Mouse (Mus musculus) heart, adult 11 months (tissue): ENCODE results near the gene Rtn1.

Experiments used
- DNase-seq: peaks from one replicate; pipeline ENCODE4 v3.0.0; 2022

Gene Rtn1

DNA sequence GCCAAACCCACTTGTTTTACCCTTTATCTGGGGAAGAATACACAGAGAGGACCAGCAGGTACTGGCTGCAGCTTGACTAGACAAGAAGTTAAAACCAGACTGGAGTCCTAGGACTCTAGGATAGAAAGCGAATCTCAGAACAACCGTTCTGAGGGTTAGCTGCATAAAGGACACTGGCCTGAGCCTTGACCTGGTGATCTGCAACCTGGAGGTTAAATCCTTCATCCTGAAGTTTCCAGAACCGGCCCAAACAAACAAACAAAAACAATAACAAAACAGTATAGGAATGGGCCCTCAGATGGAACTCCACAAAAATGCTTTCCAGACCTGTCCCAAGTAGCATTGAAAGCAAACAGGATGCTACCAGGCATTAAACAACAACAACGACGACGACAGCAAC is at the start of gene Rtn1:
Rtn1 (minus strand) TSS at position 101 of the 400 bp plus-strand sequence.
- peak; percentile 65 for DNase-seq

DNA sequence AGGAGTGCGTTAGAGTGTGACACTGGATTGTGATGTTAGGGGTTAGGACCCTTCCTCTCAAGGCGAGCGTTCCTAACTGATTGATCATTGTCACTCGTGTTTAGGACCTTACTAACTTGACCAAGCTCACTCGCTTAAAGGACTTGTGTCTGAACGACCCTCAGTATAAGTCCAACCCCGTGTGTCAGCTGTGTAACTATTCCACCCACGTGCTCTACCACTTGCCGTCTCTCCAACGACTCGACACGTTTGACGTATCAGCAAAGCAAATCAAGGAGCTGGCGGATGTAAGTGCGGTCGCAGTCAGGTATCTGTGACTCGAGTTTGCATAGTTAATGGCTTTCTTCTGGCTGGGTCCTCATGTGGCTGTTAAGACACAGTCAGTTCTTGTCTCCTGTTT is 45.1 kb upstream of the Rtn1 start:
- DNase-seq = peak; percentile 63

DNA sequence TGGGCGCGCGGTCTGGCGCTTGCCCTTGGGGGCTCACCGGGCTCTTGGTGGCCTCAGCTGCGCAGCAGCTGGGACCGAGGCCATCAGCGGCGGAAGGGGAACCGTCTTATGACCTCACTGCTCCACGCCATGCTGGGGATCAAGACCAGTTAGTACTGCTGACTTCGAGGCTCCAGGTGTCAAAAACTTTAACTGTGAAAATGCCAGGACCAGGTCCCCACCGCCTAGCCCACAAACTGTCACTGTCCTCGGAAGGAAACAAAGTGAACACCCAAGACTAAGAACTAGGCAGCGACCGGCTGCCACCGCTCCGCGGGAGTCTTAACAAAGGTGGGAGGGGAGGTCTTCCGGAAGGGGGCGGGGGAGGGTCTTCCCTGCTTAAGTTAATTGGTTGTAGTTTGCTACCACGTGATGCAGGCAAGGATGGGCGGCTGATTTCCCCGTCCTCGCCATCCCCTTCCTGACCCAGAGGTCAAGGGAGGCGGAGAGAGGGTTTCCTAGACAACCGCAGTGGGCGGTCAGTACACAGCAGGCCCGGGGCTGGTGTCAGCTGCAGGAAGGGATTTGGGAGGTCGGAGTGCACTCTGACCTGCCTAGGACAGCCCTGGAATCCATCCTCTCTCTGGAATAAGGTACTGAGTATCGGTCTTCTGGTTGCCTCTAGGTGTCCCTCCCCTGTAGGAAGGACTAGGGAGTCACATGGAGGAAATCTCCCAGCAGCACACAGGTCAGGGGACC is 33.2 kb upstream of the Rtn1 start, which contains the start of gene Lrrc9:
Lrrc9 (plus strand) TSS at position 28 of the 738 bp plus-strand sequence.
- peak; percentile 99 for DNase-seq

DNA sequence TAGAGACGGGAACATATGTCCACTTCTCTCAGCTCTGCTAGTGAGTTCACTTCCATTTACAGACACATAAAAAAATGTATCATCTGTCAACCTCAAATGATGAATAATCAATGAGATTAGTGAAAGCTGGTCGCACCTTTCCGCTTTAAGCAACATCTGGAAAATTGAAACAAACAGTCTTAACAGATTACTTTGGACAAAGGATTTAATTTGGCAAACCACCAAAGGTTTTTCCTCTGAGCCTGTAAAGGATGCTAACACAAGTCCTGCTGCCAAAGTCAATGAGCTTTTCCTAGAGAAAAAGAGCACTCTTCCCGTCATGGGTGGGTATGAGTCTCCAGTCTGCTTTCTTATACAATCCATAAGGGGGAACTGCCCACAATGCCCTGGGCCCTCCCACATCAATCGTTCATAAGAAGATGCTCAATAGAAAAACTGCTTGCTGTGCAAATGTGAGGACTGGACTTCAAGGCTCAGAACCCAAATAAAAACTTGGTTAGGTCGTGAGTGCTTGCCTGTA is 30.2 kb upstream of the Rtn1 start:
- DNase-seq = peak; percentile 93

GRCm38 (mm10) chr12:72437676-72438341 is 29.0 kb upstream of the Rtn1 start:
- peak; percentile 35 for DNase-seq

- peak; percentile 87 for DNase-seq
These were observed 24.5 kb upstream of the Rtn1 start for GRCm38 (mm10) chr12:72433241-72433865.

- DNase-seq = no peak
These were observed 23.4 kb upstream of the Rtn1 start for GRCm38 (mm10) chr12:72432209-72432608.

DNA sequence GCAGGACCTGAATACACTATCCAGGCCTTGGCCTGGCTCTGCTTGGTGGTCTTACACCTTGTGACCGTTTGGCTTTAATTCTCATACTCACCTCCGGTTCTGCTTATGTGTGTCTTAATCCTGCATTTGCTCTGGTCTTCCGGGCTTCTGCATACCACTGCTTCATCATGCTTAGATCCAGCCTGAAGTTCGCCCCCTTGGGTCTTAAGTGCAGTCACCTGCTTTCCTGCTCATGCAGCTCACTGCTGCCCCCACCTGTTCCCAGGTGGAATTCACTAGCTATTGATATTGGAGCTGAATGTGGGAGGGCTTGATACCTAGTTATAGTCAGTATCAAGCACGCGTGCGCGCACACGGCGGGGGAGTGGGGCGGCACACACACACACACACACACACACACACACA is 18.9 kb upstream of the Rtn1 start:
- DNase-seq = peak; percentile 91

GRCm38 (mm10) chr12:72422681-72423080 is 13.8 kb upstream of the Rtn1 start:
- DNase-seq = no peak

- no peak for DNase-seq
These were observed 8.9 kb upstream of the Rtn1 start for GRCm38 (mm10) chr12:72417762-72418161.

DNA sequence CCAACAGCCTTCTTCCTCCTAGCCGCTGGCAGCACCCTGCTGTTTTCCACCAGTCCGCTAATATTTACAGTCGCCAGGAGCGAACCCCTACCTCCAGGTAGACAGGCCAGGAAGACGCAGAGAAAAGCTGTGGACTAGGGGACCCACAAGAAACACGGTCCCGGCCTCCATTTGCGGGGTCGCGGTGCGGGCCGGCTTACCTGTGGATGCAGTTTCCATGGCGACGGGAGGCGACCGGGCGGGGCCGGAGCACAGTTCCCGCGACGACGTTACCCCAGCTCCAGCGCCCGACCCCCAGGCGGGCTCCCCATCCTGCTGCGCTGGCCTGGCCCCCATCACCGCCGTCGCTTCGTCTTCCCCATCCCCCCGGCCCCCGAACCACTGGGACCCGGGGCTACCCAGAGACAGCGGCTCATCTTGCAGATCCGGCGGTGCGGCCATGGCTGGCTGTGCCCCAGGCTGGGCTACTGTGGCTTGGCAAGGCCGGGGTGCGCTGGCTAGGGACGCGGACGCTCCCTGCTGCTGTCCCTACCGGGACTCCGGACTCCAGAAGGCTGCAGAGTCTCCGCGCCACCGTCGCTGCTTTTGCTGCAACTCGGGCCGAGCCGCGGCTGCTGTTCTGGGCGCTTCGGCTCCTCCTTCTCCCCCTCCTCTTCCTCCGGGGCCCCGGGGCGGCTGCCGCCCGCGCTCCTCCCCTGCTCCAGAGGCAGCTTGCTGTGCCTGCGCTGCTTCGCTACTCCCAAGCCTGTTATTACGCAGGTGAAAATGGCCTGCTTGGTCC is 553 bp downstream of the Rtn1 start:
- DNase-seq = peak; percentile 96

DNA sequence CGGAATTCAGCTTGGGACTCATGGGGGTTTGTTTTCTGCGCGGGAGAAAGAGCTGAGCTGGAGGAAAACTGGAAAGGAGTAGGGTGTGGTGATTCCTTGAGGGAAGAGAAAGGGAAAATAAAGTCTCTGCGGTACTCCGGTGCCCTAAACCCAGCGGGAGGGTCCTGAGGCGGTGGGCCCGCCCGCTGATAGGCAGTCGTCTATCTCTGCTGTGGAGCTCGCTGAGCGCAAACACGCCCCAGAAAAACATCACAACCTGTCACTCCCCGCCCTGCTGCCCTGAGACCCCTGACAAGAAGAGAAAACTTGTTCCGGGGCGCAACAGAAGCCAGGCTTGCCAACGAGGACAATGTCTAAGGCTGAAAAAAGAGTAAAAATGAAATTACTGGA is 1.1 kb downstream of the Rtn1 start:
- DNase-seq = peak; percentile 87

- peak; percentile 87 for DNase-seq
These were observed 1.7 kb downstream of the Rtn1 start for GRCm38 (mm10) chr12:72407146-72407545.

GRCm38 (mm10) chr12:72405031-72405430 is 3.8 kb downstream of the Rtn1 start:
- DNase-seq = peak; percentile 16

- peak; percentile 66 for DNase-seq
These were observed 15.6 kb downstream of the Rtn1 start for GRCm38 (mm10) chr12:72393046-72393805.

DNA sequence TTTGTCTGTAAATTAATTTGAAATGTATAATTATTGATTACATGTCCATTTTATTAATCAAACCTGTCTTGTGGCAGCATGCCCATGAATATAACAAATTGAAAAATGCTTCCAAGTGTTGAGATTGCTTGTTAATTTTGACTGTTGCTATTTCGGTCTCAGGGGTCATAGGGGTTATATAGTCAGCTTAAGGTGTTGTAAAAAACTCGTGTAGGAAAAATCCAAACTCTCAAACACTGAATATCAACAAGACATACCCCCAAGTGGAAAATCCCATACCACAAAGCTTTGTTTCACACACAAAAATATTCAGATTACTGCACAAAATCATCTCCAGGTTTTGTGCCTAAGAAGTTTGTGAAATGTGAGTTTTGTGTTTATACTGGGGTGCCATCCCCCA is 18.5 kb downstream of the Rtn1 start:
- peak; percentile 11 for DNase-seq

DNA sequence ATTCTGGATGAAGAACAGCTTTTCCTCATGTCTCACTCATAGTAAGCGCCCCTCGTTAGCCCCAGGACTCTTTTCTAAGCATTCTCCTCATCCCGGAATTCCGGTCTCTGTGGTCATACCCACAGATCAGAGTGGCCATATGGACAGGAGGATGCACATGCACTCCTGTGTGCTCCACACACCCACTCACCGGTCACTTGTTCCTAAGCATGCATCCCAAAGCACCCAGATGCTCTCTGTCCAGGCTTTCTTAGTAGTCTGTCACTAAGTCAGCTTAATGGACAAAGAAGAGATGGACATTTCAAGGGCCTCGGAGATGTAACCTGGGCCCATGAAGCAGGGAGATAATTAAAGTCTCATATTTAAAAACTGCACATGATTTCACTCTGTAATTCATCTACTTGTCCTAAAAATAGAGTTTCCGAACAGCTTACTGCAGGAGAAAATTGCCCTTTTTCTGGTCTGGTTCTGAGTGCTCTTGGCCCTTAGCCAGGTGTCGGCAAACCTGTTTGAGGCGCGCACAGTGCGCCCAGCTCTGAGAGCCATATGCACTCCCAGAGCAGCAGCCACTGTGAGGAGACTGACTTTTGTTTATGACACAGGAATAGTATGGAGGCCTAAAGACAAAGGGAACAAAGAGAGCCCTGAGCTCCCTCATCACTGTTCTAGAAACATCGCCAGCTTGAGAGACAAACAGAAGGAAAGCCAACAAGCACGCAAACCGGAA is 19.3 kb downstream of the Rtn1 start:
- DNase-seq = peak; percentile 56

GRCm38 (mm10) chr12:72388835-72389234 is 20.0 kb downstream of the Rtn1 start:
- peak; percentile 58 for DNase-seq

DNA sequence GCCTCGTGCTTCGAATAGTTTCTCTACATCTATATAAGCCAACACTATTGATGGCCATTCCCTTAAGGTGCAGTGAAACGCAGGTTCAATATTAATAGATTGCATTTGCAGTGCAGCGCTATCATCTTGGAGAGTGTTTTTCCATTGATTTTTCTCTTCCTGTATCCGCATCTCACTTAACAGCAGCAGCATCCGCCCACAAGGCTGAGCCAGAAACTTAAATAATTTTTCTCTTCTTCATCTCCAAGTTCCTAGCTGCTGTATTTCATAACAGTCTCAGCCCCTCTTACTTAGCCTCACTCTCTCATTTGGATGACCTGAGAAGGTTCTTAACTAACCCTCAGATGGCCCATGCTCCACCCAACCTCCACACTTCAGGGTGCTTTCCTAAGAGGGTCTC is 20.7 kb downstream of the Rtn1 start:
- no peak for DNase-seq

DNA sequence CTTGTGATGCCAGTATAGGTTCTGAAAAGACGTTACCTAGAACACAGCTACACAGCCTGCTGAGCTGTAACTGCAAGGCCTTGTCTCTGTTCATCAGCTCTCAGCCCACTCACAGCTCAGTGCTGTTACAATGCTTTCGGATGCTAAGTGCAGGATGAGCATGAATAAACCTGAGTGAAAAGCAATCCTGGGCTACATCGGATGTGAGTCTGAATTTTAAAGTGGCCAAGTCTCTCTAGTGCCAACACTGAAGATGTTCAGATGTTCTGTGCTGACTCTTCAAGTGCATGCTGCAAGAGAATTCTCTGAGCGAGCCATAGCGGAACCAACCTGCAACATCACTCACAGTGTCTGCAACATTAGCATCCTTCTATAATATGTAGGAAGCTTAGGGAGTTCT is 32.5 kb downstream of the Rtn1 start:
- peak; percentile 70 for DNase-seq

DNA sequence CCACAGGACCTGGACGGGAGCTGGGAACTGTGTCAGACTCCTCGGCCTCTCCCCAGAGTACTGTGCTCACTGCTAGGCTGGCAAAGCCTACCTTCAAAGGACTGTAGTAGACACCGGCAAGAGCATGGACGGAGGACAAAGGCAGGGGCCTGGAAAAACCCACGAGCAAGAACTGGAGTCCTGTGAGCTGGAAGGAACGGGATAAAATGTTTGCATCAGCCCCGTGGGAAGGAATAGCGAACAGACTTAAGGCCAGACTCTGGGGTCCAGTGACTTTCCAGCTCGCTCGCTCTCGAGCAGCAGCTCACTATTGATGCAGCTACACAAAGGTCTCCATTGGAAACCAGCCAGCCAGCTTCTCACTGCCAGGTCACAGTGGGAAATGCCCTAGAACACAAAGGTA is 34.0 kb downstream of the Rtn1 start:
- peak; percentile 82 for DNase-seq
